Mouse (Mus musculus): ENCODE results near the gene 1700003F12Rik.

1700003F12Rik gene

DNA sequence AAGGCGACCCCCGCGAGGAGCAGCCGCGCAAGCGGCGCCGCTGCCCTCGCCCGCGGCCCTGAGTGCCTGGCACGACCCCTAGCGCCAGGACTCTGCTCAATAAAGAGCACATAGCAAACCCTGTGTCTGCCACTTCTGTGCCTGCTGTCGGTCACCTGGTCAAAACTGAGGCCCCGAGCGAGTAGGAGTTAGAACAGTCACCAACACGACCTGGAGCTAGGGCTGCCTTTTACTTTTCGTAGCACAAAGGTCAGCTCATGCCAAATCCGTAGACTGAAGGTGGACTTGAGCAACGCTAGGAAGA, 3.0 kb downstream of the 1700003F12Rik start:
- DNase-seq: no peak

DNA sequence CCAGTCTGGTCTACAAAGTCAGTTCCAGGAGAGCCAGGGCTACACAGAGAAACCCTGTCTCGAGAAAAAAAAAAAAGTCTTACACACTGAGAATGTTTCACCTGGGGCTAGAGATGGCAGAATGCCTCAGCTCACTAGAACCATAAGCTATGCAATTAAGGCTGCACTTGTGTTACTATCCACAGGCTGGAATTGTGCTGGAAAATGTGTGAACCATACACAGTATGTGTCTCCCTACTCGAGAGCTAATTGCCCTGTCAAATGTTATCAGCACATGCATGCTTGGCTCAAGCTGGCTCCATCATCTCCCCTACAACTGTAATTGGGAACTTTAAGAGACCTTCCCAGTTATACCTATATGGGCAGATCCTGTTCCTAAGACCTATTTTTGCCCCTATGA, 4.1 kb downstream of the 1700003F12Rik start:
- no peak for DNase-seq

DNA sequence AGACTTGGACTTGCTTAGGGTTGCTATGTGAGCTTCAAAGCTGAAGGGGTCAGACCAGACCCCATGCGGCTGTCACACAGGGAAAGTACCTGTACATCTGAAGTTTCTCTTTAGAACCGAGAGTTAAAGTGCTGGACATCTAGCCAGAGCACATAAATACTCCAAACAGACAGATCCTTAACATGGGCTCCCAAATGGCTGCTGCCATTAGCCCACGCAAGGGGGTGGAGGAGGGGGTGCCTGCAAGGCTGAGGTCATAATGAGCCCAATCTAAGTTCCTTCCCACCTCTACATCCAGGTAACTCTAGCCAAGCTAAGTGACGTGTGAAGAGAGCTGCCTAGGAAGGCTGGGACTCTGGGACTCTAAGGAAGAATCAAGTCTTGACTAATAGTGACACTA, 4.6 kb downstream of the 1700003F12Rik start, which contains the start of gene Actl10:
Gene Actl10 (plus strand): TSS at position 301 of the 400 bp plus-strand sequence.
- DNase-seq: no peak

DNA sequence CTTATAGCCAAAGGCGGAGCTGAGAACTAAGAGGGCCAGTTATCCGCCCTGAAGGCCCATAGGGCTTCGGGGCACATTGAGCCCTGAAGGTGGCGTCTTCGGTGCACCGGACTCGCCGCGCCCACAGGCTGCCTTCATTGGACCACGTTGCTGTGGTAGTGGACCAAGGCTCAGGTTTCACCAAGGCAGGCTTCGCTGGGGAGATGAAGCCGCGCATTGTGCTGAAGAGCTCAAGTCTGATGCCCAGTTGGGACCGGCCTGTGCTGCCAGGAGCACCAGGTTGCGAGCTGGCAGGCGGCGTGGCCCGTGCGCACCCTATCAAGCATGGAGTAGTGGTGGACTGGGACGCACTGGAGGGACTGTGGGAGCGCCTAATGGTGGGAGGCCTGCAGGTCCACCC, 5.0 kb downstream of the 1700003F12Rik start:
- peak in 1 of 2 experiments; percentile 17 for DNase-seq

DNA sequence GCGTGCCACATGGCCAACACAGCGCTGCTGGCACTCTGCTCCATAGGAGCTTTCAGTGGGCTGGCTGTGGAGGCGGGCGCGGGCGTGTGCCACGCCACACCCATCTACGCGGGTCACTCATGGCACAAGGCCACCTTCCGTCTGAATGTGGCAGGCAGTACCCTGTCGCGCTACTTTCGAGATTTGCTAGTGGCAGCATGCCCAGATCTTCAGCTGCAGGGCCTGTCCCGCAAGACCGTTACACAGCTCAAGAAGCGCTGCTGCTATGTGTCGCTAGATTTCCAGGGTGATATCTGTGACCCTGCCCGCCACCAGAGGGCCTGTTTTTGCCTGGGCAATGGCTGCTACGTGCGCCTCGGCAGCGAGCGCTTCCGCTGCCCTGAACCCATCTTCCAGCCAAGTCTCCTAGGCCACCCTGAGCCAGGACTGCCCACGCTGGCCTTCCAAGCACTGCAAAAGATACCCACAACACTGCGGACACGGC, 5.6 kb downstream of the 1700003F12Rik start:
- DNase-seq: peak; percentile 67 to 86

DNA sequence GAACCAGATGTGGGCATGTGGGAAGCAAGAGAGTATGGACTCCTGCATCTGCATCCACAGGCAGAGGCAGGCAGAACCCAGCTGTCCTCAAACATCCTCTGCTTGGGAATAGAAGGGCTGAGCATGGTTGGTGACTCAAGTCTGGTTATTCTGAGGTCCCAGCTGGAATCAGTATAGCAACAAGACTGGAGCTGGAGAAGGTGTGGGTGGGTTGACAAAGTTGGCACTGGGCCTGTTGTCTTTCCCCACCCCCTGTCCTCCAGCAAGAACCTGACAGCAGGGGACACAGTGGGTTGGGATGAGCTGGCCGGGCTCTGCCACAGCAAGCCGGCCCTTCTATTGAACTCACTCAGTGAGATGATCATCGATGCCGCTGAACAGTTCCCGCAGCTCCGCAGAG, 8.3 kb downstream of the 1700003F12Rik start:
- no peak for DNase-seq

DNA sequence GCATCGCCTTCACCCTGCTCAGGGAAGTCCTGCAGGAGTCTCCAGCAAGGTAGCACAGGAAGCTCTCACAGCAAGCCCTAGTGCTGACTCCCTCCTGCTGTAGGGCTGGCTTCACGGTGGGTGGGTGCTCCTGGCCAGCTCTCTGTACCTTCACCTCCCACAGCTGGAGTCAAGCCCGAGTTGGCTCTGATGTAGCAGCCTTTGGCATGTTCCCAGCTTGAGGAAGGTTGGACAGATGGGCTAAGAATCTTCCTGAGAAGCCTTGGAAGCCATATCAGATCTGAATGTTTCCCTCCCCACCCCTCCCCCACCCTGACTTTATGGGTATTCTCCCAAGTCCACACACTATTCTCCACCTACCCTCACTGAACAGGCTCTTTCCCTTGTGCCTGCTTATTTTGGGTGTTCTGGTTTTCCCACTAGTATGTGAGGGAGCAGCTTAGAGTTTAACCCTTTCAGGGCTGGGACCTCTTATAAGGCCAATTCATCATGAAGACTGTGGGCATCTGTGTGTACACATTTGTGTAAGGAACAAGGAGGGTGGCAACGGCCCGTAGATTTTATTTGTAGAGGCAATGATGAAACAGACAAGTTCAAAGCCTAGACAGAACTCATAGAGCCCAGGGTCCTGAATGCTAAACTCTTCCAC, 10.4 kb downstream of the 1700003F12Rik start:
- DNase-seq: peak; percentile 41 to 50

DNA sequence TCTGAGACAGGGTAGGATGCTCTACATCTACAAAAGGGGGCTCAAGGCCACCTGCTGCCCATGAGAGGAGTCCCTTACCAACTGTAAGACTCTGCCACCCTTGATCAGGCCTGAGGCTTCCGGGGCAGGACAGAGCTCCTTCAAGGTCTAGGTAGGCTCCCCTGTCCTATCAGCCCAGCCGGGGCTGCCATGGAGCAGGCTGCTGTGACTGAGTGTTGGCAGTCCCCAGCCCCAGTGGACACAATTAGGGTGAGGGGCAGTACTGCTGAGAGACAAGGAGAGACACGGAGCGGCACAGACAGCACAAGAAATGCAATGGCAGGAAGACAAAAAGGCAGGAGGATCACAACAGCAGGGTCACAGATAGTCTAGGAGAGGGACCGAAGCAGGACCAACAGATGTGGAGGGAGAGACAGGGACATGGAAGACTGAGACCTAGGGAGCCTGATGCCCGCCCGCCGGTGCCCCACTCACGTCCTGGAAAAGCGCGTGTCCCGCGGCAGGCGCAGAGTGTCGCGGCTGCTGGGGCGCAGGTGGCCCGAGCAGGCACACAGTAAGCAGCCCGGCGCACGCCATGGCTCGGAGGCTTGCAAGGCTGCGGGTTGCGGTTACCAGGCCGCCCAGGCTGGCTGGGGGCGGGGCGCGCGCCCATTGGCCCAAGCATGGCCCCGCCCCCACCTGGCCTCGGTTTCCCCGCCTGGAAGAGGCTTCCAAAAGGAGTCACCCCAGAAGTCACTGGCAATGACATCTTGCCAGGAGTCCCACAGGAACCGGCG, 11.6 kb downstream of the 1700003F12Rik start, which contains the start of gene Necab3:
Gene Necab3 (minus strand): TSS at position 627 of the 776 bp plus-strand sequence.
- peak in 1 of 2 experiments; percentile 54 for DNase-seq

DNA sequence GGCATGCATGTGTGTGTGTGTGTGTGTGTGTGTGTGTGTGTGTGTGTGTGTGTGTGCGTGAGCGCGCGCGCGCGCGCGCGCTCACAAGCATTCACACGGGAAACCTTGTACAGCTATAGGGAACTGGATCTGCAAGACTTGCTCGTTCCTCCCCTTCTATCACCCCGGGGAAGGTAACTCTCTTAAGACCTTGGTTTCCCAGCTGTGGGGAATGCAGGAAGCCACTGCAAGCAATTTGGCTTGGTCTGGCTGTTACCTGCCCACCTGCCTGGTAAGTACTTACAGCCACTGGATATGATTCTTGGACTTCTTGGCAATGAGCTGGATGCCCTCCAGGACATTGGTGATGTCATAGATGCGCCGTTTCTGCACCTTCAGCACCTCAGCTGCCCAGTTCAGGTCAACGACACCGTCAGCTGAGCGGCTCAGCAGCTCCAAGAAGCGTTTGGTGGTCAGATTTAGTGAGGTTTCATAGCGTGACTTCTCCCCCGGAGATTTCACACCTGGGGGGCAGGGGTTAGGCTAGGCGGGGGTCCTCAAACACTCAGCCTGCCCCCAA, 16.8 kb downstream of the 1700003F12Rik start:
- peak; percentile 81 to 85 for DNase-seq

DNA sequence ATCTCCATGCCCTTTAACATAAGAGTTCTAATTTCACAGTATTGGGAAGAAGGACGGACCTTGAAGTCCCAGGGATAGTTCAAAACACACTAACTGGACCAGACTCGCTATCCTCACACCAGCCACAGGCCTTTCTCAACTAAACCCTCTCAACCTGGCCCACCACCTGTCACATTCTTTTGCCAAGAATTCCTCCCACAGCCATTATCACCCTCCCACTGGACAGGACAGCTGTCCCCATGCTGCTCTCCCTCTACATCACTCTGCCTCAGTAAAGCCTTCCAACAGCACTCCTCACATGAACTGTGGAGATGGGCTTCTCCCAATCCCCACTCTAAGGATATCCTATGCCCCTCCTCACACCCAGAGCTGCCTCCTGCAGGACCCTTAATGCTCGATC, 18.7 kb downstream of the 1700003F12Rik start:
- no peak for DNase-seq

DNA sequence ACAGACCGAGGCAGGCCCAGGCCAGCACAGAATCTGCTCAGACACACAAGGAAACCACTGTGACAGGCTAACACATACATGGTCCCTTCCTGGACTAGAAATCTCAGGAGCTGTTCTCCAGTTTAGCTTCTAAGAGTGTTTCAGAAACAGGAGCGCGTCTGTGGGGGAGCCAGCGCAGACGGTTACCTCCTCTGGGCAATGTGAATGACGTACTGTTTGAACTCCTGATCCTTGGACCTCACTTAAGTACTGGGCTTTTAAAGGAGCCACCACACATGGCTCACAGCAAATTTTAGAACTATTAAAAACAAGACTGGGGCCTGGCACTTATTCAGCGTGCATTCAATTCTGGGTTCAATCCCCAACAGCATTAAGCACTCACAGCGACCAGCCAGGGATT, 19.8 kb downstream of the 1700003F12Rik start:
- peak; percentile 56 to 65 for DNase-seq

DNA sequence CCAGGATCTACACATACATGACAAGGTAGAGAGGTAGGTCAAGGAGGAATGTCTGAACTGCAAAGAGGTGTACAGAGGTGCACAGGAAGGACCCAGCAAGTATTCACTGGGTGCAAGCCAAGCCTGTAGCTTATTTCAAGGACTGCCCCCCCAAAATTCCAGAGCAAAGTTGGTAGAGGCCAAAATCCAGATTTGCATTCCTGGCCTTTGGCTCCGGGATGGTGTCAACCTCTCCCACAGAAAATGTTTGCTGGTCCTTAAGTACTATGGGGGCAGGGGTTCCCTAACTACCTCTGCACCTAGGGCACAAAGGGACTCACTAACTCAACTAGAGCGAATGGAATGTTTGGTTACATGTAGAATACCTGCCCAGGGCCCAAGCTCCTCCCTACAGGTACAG, 20.9 kb downstream of the 1700003F12Rik start:
- no peak for DNase-seq

DNA sequence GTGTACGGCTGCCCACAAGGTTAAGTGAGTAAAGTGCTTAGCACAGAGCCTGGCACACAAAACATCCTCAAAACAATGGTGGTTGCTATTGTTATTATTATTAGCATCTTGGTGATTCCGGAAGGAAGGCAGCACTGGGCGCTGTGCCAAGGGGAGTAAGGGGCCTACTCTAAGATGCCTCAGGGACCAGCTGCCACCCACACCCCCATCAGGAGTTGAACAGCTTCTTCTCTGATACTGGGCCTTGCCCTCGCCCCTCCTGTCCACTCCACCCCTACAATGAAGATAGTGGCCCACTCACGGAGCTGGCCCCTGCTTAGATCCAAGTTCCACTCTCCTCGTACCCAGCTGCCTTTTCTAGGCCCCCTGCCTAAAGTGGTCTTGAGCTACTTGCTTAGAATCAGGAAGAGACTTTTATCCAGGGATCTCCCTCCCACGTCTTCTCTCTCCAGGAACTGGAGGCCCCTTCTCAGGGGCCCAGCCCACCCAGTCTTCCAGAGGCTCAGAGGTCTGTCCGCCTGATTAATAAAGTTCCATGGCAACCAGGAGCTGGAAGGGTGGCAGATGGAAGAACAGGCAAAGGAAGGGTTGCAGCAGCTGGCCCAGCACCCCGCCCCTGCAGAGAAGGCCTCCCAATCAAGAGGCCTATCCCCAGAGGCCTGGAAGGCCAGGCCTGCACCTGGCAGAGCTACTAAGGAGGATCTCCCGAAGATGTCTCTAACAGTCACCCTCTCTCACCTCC, 21.6 kb downstream of the 1700003F12Rik start:
- peak in 1 of 2 experiments; percentile 32 for DNase-seq

DNA sequence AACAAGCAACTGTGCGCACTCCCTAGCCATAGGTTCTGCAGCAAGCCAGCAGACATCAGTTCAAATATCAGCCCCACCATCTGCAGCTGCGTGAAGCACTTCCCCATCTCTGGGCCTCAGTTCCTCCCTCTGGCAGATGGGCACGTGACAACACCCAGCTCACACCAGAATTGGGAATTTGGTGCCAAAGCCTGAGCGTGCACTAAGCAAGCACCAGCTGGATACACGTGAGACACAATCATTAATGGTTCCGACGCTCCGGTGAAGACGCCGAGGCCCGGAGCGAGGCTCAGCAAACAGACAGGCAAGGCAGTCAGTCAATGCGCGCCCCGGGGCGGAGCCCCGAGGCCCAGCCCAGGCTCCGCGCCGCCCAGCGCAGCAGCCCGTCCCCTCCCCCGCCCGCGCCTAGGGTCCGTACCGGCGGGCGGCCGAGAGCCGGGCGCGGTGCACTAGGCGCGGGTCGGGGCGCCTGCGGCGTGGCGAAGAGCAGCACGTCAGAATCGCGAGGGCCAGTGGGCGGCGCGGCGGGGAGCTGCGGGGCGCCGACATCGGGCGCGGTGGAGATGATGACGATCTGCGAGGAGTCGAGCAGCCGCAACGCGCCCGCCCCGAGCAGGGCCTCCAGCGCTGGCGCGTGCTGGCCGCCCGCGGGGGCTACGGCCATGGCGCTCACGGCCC, 22.3 kb downstream of the 1700003F12Rik start:
- DNase-seq: peak; percentile 59 to 83

DNA sequence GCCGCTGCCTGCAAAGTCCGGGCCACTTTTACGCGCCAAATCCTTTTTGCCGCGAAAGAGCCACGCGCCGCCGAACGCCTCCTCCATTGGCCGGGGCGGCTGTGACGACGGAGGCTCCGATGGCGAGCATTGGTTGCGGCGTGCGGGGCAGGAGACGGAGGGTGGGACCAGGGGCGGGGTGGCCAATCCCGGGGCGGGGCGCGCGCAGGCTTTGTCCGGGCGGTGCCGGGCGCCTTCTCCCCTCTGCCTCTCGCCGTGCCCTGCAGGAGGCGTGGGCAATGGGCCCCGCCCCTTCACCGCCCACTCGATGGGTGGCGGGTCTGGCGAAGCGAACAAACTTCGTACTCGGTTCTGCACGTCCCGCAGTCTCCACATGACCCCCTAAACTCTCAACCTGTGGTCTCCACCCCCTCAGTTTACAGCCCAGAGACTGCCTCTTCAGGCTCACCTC, 23.0 kb downstream of the 1700003F12Rik start, which contains the start of gene E2f1:
Gene E2f1 (minus strand): TSS at position 57 of the 451 bp plus-strand sequence.
- DNase-seq: peak; percentile 95 to 97

DNA sequence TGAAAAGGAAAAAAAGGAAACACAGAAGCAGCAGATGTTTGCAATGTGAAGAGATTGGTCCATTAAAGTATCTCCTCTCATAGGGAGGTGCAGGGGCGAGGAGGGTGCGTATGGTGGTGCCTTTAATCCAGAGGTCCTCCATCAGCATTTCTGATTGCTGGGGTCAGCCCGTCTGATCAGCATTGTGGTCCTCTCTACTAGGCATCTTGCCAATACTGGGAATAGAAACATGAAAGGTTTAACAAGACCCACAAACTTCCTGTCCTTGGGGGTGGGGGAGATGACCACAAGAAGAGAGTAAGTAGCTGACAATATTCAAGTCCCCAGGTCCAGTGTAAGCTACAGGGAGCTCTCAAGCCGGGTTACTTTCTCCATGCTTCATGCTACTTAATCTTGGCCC, 23.8 kb downstream of the 1700003F12Rik start:
- no peak for DNase-seq

DNA sequence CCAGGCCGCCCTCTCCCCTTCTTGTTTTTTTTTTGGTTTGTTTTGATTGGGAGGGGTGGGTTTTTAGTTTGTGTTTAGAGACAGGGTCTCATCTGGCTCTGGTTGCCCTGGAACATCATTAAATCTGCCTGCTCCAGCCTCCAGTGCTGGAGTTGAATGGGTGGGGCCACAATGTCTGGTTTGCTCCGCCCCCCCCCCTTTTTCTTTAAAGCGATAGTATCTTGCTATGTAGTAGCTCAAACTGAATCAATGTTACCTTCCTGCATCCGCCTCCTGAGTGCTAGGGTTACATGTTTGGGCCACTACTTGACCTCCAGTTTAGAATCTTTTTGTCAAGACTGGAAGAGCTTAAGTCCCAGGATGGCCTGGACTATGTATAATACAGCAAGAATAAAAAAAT, 24.4 kb downstream of the 1700003F12Rik start:
- no peak for DNase-seq

DNA sequence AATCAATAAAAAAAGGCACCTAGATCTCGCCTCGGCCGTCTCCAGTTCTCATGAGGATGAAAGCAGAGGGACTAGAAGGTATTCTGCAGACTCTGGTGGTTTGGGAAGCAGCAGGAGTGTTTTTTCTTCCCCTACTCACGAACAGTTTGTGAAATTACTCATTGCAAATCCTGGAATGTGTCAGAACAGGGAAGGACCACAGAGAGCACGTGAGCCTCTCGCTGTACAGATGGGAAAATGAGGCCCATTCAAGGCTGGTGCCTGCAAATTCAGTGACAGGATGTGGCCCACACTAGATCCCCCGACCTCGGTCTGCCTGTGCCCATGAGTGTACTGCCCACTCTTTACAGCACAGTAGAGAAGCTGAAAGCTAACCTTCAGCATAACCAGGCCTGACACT, 25.1 kb downstream of the 1700003F12Rik start:
- no peak for DNase-seq

DNA sequence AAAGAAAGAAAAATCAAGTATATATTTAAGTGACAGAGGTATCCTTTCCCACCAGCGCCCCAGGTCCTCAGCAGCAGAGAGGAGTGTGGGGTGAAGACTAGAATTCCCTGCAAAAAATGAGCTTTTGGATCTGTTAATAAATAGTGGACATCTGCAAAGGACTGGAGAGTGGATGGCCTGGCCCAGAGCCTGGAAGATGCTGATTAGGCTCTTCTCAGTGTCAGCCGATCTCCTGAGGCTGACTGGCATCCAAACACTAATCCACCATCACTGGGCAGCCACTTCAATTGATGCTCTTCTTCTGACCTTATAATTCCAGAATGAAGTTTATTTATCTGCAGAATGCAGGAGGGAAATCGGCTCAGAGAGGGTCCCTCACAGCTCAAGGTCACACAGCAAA, 26.1 kb downstream of the 1700003F12Rik start:
- DNase-seq: no peak

DNA sequence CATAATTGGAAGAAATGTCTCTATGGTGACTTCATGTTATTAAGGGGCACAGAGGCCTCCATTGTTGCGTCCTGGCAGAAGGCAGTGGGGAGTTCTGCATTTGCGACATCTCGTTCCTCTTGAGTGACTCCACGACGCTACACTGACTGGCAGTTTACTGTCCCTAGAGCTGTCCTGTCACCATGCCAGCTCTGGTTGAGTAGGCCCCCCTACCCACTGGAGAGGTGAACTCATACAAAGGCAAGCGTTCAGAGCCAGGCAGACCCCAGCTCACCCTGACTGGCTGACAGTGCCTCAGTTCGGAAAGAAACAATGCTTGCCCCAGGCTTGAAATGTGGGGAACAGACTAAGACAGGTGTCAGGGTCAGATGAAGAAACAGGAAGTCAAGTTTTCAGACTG, 27.4 kb downstream of the 1700003F12Rik start:
- no peak for DNase-seq

DNA sequence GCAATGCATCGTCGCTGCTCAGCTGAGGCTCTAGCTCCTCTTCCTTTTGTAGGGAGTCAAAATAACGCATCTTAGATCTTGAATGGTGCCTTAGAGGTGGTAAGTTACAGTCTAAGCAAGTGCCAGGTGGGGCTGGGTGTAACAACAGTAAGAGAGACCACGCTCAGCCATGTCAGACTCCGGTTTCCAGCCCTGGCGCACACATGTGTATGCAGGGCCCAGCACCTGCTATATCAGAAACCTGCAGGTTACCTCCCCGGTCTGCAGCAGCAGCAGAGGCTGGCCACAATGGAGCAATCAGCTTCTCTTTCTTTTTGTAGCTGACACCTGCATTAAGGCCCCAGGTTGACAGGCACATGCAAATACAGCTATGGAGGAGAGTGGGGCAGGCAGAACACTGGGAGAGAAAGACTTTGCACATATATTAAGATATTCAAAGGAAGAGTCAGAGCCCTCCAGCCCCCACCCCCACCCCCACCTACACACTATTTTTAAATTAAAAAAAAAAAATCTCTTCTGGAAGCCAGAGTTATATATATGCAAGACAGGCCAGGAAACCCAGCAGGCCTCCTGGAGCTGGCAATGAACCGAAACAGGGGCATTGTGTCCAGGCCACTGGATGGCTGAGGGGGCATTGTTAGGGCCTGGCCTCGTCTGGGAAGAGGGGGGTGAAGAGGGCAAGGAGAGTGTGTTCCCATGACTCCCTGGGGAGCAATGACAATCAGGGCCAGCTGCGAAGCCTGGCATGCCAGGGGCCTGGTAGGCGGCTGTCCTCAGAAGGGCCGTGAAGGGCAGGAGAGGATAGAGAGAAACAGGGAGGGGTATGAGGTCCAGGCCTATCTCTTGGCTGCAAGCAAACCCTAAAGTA, 30.2 kb downstream of the 1700003F12Rik start:
- no peak for DNase-seq

All from kidney, postnatal 36 days (tissue).